Mouse (Mus musculus) erythroblast, embryonic 14.5 days (primary cell): ENCODE data around the gene Fam217b. TPM values are rescaled to one million over a fixed set of nuclear protein-coding genes. Genes with fewer than 3 reads are reported as not detected.

ENCODE experiments used
- H3K27me3 ChIP-seq: 2 replicates; pipeline ENCODE4 v1.6.1; 2012; ENCODE audit warnings: inconsistent platforms; ENCODE audit not compliant: control insufficient read depth
- H3K36me3 ChIP-seq: 2 replicates; pipeline ENCODE4 v1.6.1; 2012; ENCODE audit warnings: mild to moderate bottlenecking, inconsistent platforms; ENCODE audit not compliant: control insufficient read depth
- H3K4me1 ChIP-seq: 2 replicates; pipeline ENCODE4 v1.6.1; 2012; ENCODE audit warnings: inconsistent platforms; ENCODE audit not compliant: control insufficient read depth
- H3K4me3 ChIP-seq: replicated peaks from 2 replicates; pipeline ENCODE3; 2012; ENCODE audit warnings: moderate library complexity, mild to moderate bottlenecking, inconsistent platforms
- H3K9me3 ChIP-seq: 2 replicates; pipeline ENCODE4 v1.6.1; 2012; ENCODE audit warnings: low read length, inconsistent platforms, mixed read lengths; ENCODE audit not compliant: control insufficient read depth
- GATA1 ChIP-seq: IDR thresholded peaks from 2 replicates; pipeline ENCODE4 v1.6.1; 2012; ENCODE audit warnings: low read length, inconsistent platforms, mixed read lengths
- TAL1 ChIP-seq: IDR thresholded peaks from 3 replicates; pipeline ENCODE4 v1.6.1; 2012; ENCODE audit warnings: low read length, inconsistent platforms, mixed read lengths
- polyA plus RNA-seq: library from polyadenylated mRNA; stranded (reverse); fragments of >175 nt; gene quantifications from 2 replicates; pipeline ENCODE4 v1.2.3, GENCODE M21; 2012

The Fam217b gene
- polyA plus RNA-seq, 1 experiment, result not detected

GRCm38 (mm10) chr2:178416970-178417369 is 2.6 kb downstream of the Fam217b start:
- H3K9me3 ChIP-seq, result no peaks in the 10 kb centered on the region; the same call in 1 of the 2 replicates
- no peak for TF ChIP-seq GATA1
- TF ChIP-seq TAL1, result no peak
- H3K4me1 ChIP-seq, result peaks cover 2% of the 10 kb centered on the region
- H3K27me3 ChIP-seq, result peaks cover 24% of the 10 kb centered on the region
- no peaks in the 10 kb centered on the region for H3K36me3 ChIP-seq
- H3K4me3 ChIP-seq, result no peak overlapping the region

GRCm38 (mm10) chr2:178420576-178420975 is 6.3 kb downstream of the Fam217b start:
- Histone ChIP-seq H3K27me3 (no peaks in the 10 kb centered on the region), H3K9me3 (no peaks in the 10 kb centered on the region), H3K4me3 (no peak overlapping the region), H3K4me1 (no peaks in the 10 kb centered on the region), H3K36me3 (no peaks in the 10 kb centered on the region)
- TF ChIP-seq GATA1 (no peak), TAL1 (no peak)

- Histone ChIP-seq H3K36me3 (no peaks in the 10 kb centered on the region), H3K4me3 (no peak overlapping the region), H3K9me3 (no peaks in the 10 kb centered on the region)
These were observed 7.3 kb downstream of the Fam217b start for GRCm38 (mm10) chr2:178421603-178422002.

GRCm38 (mm10) chr2:178422186-178422585 is 7.9 kb downstream of the Fam217b start:
- no peaks in the 10 kb centered on the region for H3K36me3 ChIP-seq

More at GRCm38 (mm10) chr2:178421603-178422002, 7.3 kb downstream of the Fam217b start:
- TF ChIP-seq TAL1 (no peak), GATA1 (no peak)
- Histone ChIP-seq H3K27me3 (no peaks in the 10 kb centered on the region), H3K4me1 (no peaks in the 10 kb centered on the region)

GRCm38 (mm10) chr2:178423223-178423622 is 8.9 kb downstream of the Fam217b start:
- Histone ChIP-seq H3K27me3 (no peaks in the 10 kb centered on the region), H3K4me1 (no peaks in the 10 kb centered on the region), H3K36me3 (no peaks in the 10 kb centered on the region), H3K4me3 (no peak overlapping the region), H3K9me3 (no peaks in the 10 kb centered on the region)
- TF ChIP-seq TAL1 (no peak), GATA1 (no peak)

More at GRCm38 (mm10) chr2:178422186-178422585, 7.9 kb downstream of the Fam217b start:
- Histone ChIP-seq H3K4me3 (no peak overlapping the region), H3K9me3 (no peaks in the 10 kb centered on the region), H3K27me3 (no peaks in the 10 kb centered on the region), H3K4me1 (no peaks in the 10 kb centered on the region)
- TF ChIP-seq TAL1 (no peak), GATA1 (no peak)

- H3K4me3 ChIP-seq, result no peak overlapping the region
- no peaks in the 10 kb centered on the region for H3K27me3 ChIP-seq
- TF ChIP-seq GATA1, result no peak
- TF ChIP-seq TAL1, result no peak
- H3K9me3 ChIP-seq, result no peaks in the 10 kb centered on the region
- no peaks in the 10 kb centered on the region for H3K36me3 ChIP-seq
- no peaks in the 10 kb centered on the region for H3K4me1 ChIP-seq
These were observed 11.9 kb downstream of the Fam217b start for GRCm38 (mm10) chr2:178426229-178426628.

GRCm38 (mm10) chr2:178427181-178427580 is 12.9 kb downstream of the Fam217b start:
- Histone ChIP-seq H3K9me3 (no peaks in the 10 kb centered on the region), H3K4me1 (no peaks in the 10 kb centered on the region), H3K27me3 (no peaks in the 10 kb centered on the region), H3K4me3 (no peak overlapping the region), H3K36me3 (no peaks in the 10 kb centered on the region)
- TF ChIP-seq TAL1 (no peak), GATA1 (no peak)

- TF ChIP-seq TAL1 (no peak), GATA1 (no peak)
- H3K9me3 ChIP-seq, result no peaks in the 10 kb centered on the region
- H3K27me3 ChIP-seq, result no peaks in the 10 kb centered on the region
- no peak overlapping the region for H3K4me3 ChIP-seq
- H3K36me3 ChIP-seq, result no peaks in the 10 kb centered on the region
- no peaks in the 10 kb centered on the region for H3K4me1 ChIP-seq
These were observed 13.9 kb downstream of the Fam217b start for GRCm38 (mm10) chr2:178428183-178428582.

GRCm38 (mm10) chr2:178428676-178429075 is 14.4 kb downstream of the Fam217b start:
- no peaks in the 10 kb centered on the region for H3K36me3 ChIP-seq
- no peaks in the 10 kb centered on the region for H3K4me1 ChIP-seq
- no peak for TF ChIP-seq GATA1
- no peak for TF ChIP-seq TAL1
- H3K27me3 ChIP-seq, result no peaks in the 10 kb centered on the region
- no peak overlapping the region for H3K4me3 ChIP-seq
- no peaks in the 10 kb centered on the region for H3K9me3 ChIP-seq

- no peaks in the 10 kb centered on the region for H3K27me3 ChIP-seq
- no peaks in the 10 kb centered on the region for H3K36me3 ChIP-seq
- TF ChIP-seq TAL1 (no peak), GATA1 (no peak)
- no peaks in the 10 kb centered on the region for H3K4me1 ChIP-seq
- no peak overlapping the region for H3K4me3 ChIP-seq
- H3K9me3 ChIP-seq, result no peaks in the 10 kb centered on the region
These were observed 15.1 kb downstream of the Fam217b start for GRCm38 (mm10) chr2:178429426-178429825.
